Mouse (Mus musculus): ENCODE data around the gene Vmn1r215. TPM values are rescaled to one million over a fixed set of nuclear protein-coding genes. Genes with fewer than 3 reads are reported as not detected.
"Not testable (repeated sequence)": the region's sequence is repeated elsewhere in the genome, so short reads cannot be mapped to it uniquely, and the experiment has no call there.

Vmn1r215 gene
- not detected in 2 replicates for polyA plus RNA-seq (2016; fragmentation: Nextera tagmentation; extraction: Ambion mirVana)

DNA sequence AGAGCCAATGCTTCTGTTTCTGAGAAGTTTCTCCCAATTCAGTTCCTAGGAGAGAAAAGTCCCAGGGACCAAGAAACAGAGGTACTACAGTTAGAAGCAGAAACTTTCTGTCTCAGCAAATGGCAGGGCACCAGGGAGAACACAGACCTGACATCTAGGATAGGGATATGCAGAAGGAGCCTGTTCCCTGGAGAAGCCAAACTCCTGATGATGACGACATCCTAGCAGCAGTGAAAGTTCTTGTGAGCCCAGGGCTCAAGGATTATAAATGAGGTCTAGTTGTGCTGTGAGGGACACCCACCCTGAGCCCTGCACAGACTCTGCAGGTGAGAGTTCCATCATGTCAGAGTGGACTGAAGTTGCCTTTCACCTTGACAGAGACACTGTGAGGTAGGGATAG, at the start of gene Vmn1r215:
Gene Vmn1r215, plus strand, starts transcription at position 301 of the 400 bp plus-strand sequence.
- no peak within 1 kb of the TSS for H3K4me3 ChIP-seq
- 83% methylated on average over 1 of the region's 1 CpGs for WGBS

DNA sequence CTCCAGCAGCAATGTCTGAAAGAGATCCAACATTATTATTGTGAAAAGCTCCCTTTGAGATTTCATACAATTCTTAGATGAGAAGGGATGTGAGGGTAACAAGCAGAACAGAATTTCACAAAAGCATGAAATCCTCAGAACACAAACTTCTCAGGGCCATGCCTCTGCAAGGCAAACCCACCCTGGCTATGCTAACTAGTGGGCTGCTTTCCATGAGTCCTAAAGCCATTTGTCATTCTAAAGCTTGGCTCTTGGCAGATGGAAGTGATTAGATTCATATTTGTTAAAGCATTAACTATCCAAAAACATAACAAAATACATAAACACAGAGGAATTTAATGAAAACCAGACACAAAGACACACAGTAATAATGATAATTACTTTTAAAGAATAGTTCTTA, 49.7 kb upstream of the Vmn1r215 start:
- Histone ChIP-seq H3K9me3 (no peaks in the 10 kb centered on the region), H3K4me3 (no peak overlapping the region)
- DNase-seq (ENCODE audit: low spot score) = no peak

More for the DNA sequence above, at the start of gene Vmn1r215:
- Histone ChIP-seq H3K36me3 (replicated peaks) (no peaks in the 10 kb centered on the region), H3K27me3 (replicated peaks; ENCODE audit: low read depth, poor library complexity, severe bottlenecking) (no peaks in the 10 kb centered on the region), H3K27ac (replicated peaks) (no peak within 1 kb of the TSS), H3K9me3 (no peaks in the 10 kb centered on the region), H3K4me1 (no peaks in the 10 kb centered on the region)
- no peak for DNase-seq (ENCODE audit: low spot score)

DNA sequence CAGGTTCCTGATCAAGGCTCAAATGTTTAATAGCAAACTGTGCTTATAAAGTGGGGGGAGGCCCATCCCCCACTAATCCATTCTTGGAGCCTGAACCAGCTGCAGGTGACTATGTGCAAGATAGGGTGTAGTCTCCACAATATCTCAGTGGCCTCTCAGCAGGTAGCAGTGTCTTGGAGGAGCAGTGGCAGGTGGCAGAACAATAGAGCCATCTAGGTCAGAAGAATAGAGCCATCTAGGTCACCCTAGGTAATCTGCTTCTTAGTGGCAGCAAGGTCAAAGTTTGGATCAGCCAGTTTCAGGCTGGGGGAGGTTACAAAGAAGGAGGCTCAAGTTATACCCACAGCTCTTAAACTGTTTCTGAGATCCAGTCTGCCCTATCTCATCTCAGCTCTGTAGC, 43.0 kb upstream of the Vmn1r215 start:
- no peak overlapping the region for H3K27ac ChIP-seq (replicated peaks)

More for the DNA sequence above, 49.7 kb upstream of the Vmn1r215 start:
- Histone ChIP-seq H3K36me3 (replicated peaks) (no peaks in the 10 kb centered on the region), H3K27ac (replicated peaks) (no peak overlapping the region), H3K4me1 (no peaks in the 10 kb centered on the region), H3K27me3 (replicated peaks; ENCODE audit: low read depth, poor library complexity, severe bottlenecking) (no peaks in the 10 kb centered on the region)

DNA sequence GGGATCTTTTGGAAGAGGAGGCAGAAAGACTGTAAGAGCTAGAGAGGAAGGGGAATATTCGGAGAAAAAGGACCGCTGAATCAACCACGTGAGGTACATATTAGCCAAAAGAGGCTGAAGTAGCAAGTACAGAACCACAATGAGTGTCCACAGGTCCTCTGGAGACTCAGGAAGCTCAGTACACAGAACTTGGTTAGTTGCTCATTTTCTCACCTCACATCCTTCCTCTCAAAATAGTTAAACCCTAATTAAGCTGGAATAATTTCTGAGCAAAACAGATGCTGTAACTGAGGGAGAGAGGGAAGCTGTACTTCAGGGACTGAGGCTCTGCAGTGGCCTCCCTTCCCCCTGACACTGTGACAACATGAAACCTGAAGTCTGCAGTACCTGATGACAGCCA, 37.7 kb upstream of the Vmn1r215 start, which contains the start of gene Vmn1r214:
Gene Vmn1r214, plus strand, starts transcription at position 301 of the 400 bp plus-strand sequence.
- 90% methylated on average over 3 of the region's 3 CpGs for WGBS
- Histone ChIP-seq H3K4me3 (no peak within 1 kb of the TSS), H3K4me1 (no peaks in the 10 kb centered on the region), H3K27ac (replicated peaks) (no peak within 1 kb of the TSS), H3K27me3 (replicated peaks; ENCODE audit: low read depth, poor library complexity, severe bottlenecking) (no peaks in the 10 kb centered on the region), H3K9me3 (no peaks in the 10 kb centered on the region), H3K36me3 (replicated peaks) (no peaks in the 10 kb centered on the region)
- DNase-seq (ENCODE audit: low spot score) = no peak

More for the DNA sequence above, 43.0 kb upstream of the Vmn1r215 start:
- no peaks in the 10 kb centered on the region for H3K36me3 ChIP-seq (replicated peaks)
- H3K27me3 ChIP-seq (replicated peaks; ENCODE audit: low read depth, poor library complexity, severe bottlenecking) = no peaks in the 10 kb centered on the region
- no peak overlapping the region for H3K4me3 ChIP-seq
- H3K4me1 ChIP-seq = no peaks in the 10 kb centered on the region
- DNase-seq (ENCODE audit: low spot score) = no peak
- H3K9me3 ChIP-seq = no peaks in the 10 kb centered on the region

DNA sequence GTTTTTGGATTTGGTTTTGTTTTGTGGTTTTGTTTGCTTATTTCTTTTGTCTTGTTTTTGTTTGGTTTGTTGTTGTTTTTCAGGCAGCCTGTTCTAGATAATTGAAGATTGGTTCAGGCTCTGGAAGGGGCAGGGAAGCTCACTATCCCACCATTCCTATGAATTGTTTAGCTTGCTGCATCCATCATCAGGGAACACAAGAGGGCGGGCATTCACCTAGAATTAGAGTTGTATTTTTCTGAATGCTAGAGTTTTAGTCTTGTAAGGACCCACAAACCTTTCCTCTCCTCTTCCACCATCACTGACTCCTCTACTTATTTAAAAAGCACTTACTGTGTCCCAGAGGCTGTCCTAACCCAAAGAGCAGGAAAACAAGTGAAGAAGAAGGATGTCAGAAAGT, 10.0 kb upstream of the Vmn1r215 start:
- 47% methylated on average over 1 of the region's 1 CpGs for WGBS
- H3K27ac ChIP-seq (replicated peaks) = no peak overlapping the region
- DNase-seq (ENCODE audit: low spot score) = no peak
- no peaks in the 10 kb centered on the region for H3K36me3 ChIP-seq (replicated peaks)
- H3K4me1 ChIP-seq = no peaks in the 10 kb centered on the region
- H3K9me3 ChIP-seq = no peaks in the 10 kb centered on the region
- no peak overlapping the region for H3K4me3 ChIP-seq
- no peaks in the 10 kb centered on the region for H3K27me3 ChIP-seq (replicated peaks; ENCODE audit: low read depth, poor library complexity, severe bottlenecking)

DNA sequence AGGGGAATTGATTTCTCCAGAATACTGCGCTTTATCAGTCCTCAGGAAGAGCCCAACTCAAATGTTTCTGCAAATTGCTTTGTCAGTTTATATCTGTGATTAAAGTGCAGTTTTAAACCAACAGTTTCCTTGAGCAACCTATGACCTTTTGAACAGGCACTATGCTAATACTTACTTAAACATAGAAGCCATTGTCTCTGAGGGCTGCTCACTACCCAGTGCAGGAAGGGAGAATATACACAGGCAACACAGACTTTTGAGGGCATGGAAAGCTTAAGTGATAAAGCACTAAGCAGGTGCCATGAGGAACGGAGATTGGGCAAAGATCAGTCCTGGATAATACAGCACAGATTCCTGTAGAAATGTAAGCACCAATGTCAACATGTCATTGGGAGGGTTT, 1.5 kb downstream of the Vmn1r215 start:
- Histone ChIP-seq H3K27ac (replicated peaks) (no peak overlapping the region), H3K27me3 (replicated peaks; ENCODE audit: low read depth, poor library complexity, severe bottlenecking) (no peaks in the 10 kb centered on the region), H3K36me3 (replicated peaks) (no peaks in the 10 kb centered on the region), H3K4me3 (no peak overlapping the region), H3K9me3 (no peaks in the 10 kb centered on the region), H3K4me1 (no peaks in the 10 kb centered on the region)
- no peak for DNase-seq (ENCODE audit: low spot score)
- WGBS = 87% methylated on average over 2 of the region's 2 CpGs

DNA sequence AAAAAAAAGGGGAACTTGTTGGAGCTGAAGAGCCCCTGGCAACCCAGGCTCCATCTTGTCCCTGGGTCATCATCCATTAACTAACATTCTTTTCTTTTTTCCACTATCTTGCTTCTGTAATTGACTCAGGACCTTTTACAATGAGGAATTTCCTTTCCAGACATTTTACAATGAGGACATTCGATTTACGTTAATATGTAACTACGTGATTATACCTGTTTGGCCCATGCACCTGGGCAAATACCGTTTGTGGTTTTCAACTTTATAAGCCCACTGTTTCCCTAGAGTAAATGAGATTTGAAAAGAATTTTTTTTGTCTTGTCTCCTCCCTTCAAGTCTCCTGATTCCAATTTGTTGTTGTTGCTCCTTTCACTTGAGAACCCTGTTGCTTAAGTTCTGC, 26.6 kb downstream of the Vmn1r215 start:
- DNase-seq (ENCODE audit: low spot score) = no peak
- H3K27me3 ChIP-seq (replicated peaks; ENCODE audit: low read depth, poor library complexity, severe bottlenecking) = no peaks in the 10 kb centered on the region
- WGBS = 91% methylated on average over 4 of the region's 4 CpGs
- H3K4me1 ChIP-seq = no peaks in the 10 kb centered on the region
- H3K36me3 ChIP-seq (replicated peaks) = no peaks in the 10 kb centered on the region
- H3K4me3 ChIP-seq = no peak overlapping the region
- H3K27ac ChIP-seq (replicated peaks) = no peak overlapping the region
- H3K9me3 ChIP-seq = no peaks in the 10 kb centered on the region

DNA sequence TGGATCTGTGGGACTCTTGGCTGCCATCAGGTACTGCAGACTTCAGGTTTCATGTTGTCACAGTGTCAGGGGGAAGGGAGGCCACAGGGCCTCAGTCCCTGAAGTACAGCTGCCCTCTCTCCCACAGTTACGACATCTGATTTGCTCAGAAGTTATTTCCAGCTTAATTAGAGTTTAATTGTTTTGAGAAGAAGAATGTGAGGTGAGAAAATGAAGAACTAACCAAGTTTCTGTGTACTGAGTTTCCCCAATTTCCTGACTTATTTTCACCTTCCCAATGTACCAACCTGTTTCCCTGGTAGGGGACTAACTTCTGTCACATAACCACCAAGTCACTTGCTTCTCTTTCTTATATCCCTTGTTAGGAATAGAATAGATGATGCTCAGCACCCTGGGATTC, 50.3 kb downstream of the Vmn1r215 start, which contains the start of gene Vmn1r217:
Gene Vmn1r217, minus strand, starts transcription at position 101 of the 400 bp plus-strand sequence.
- WGBS = 88% methylated on average over 1 of the region's 1 CpGs
- not testable (repeated sequence) for DNase-seq (ENCODE audit: low spot score)

DNA sequence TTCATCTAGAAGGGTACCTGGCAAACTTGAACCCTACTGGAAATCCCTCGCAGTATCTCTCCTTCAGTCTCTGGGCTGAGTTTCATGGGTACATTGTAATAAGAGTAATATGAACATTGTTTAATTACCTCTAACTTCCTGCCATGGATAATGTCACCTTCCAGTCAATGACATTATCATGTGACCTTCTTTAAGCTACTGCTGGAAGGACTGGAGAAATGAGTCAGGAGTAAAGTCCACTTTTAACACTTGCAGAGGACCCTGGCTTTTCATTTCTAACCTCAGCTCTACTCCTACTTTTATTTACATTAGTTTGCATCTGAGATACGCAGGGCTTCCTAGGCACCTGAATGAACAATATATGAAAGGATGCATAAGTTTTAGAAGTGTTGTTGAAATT, 52.8 kb downstream of the Vmn1r215 start:
- no peak for DNase-seq (ENCODE audit: low spot score)
- H3K9me3 ChIP-seq = no peaks in the 10 kb centered on the region
- no peaks in the 10 kb centered on the region for H3K4me1 ChIP-seq
- H3K4me3 ChIP-seq = no peak overlapping the region
- H3K36me3 ChIP-seq (replicated peaks) = no peaks in the 10 kb centered on the region
- no peak overlapping the region for H3K27ac ChIP-seq (replicated peaks)
- no peaks in the 10 kb centered on the region for H3K27me3 ChIP-seq (replicated peaks; ENCODE audit: low read depth, poor library complexity, severe bottlenecking)
- 93% methylated on average over 2 of the region's 2 CpGs for WGBS

More for the DNA sequence above, 50.3 kb downstream of the Vmn1r215 start, which contains the start of gene Vmn1r217:
- not testable (repeated sequence) for H3K27me3 ChIP-seq (replicated peaks; ENCODE audit: low read depth, poor library complexity, severe bottlenecking); H3K4me1 ChIP-seq; H3K36me3 ChIP-seq (replicated peaks); H3K9me3 ChIP-seq; H3K27ac ChIP-seq (replicated peaks); H3K4me3 ChIP-seq

Other genes starting within 250 kb of the Vmn1r215 start
- not detected in 2 replicates for gene Vmn1r210, start 236.7 kb upstream of the Vmn1r215 start, polyA plus RNA-seq (2016; fragmentation: Nextera tagmentation; extraction: Ambion mirVana)
- gene Vmn1r211, start 210.5 kb upstream of the Vmn1r215 start, polyA plus RNA-seq (2016; fragmentation: Nextera tagmentation; extraction: Ambion mirVana) = not detected in 2 replicates
- not detected in 2 replicates for gene Vmn1r212, start 183.8 kb upstream of the Vmn1r215 start, polyA plus RNA-seq (2016; fragmentation: Nextera tagmentation; extraction: Ambion mirVana)
- gene Vmn1r213, start 60.4 kb upstream of the Vmn1r215 start, polyA plus RNA-seq (2016; fragmentation: Nextera tagmentation; extraction: Ambion mirVana) = not detected in 2 replicates
- gene Vmn1r214, start 37.6 kb upstream of the Vmn1r215 start, polyA plus RNA-seq (2016; fragmentation: Nextera tagmentation; extraction: Ambion mirVana) = not detected in 2 replicates
- not detected in 2 replicates for gene Vmn1r217, start 50.2 kb downstream of the Vmn1r215 start, polyA plus RNA-seq (2016; fragmentation: Nextera tagmentation; extraction: Ambion mirVana)
- not detected in 2 replicates for gene Vmn1r218, start 65.1 kb downstream of the Vmn1r215 start, polyA plus RNA-seq (2016; fragmentation: Nextera tagmentation; extraction: Ambion mirVana)
- gene Vmn1r219, start 91.3 kb downstream of the Vmn1r215 start, polyA plus RNA-seq (2016; fragmentation: Nextera tagmentation; extraction: Ambion mirVana) = 0.04 and 0.06 TPM in 2 replicates
- gene Vmn1r220, start 120.0 kb downstream of the Vmn1r215 start, polyA plus RNA-seq (2016; fragmentation: Nextera tagmentation; extraction: Ambion mirVana) = not detected in 2 replicates
- gene Vmn1r221, start 146.1 kb downstream of the Vmn1r215 start, polyA plus RNA-seq (2016; fragmentation: Nextera tagmentation; extraction: Ambion mirVana) = not detected in 2 replicates
- gene Vmn1r222, start 167.9 kb downstream of the Vmn1r215 start, polyA plus RNA-seq (2016; fragmentation: Nextera tagmentation; extraction: Ambion mirVana) = not detected in 2 replicates
- not detected in 2 replicates for gene Vmn1r223, start 179.1 kb downstream of the Vmn1r215 start, polyA plus RNA-seq (2016; fragmentation: Nextera tagmentation; extraction: Ambion mirVana)

Data from embryonic facial prominence, embryonic 10.5 days (tissue).